Mouse (Mus musculus) stomach, embryonic 15.5 days (tissue): ENCODE measurements around the gene Dck. TPM values are rescaled to one million over a fixed set of nuclear protein-coding genes. Genes with fewer than 3 reads are reported as not detected.

Experiments
- ATAC-seq: fragments of 200-750 bp; cut with Nextera tagmentation; 2 replicates; pipeline ENCODE4 v1.8.0; 2017; ENCODE audit warnings: low read depth, moderate number of reproducible peaks, moderate TSS enrichment; ENCODE audit not compliant: insufficient read depth, low FRiP score
- H3K27ac ChIP-seq: fragments of 300-500 bp; sonication (generic); 2 replicates; pipeline ENCODE4 v1.5.1; 2015; ENCODE audit warnings: mild to moderate bottlenecking, inconsistent platforms
- H3K27me3 ChIP-seq: fragments of 300-500 bp; sonication (generic); replicated peaks from 2 replicates; pipeline ENCODE4 v1.6.1; 2015; ENCODE audit warnings: inconsistent platforms
- H3K36me3 ChIP-seq: fragments of 300-500 bp; sonication (generic); 2 replicates; pipeline ENCODE4 v1.6.1; 2015; ENCODE audit warnings: inconsistent platforms
- H3K4me1 ChIP-seq: fragments of 300-500 bp; sonication (generic); 2 replicates; pipeline ENCODE4 v1.6.1; 2015; ENCODE audit warnings: inconsistent platforms
- H3K4me2 ChIP-seq: fragments of 300-500 bp; sonication (generic); 2 replicates; pipeline ENCODE4 v1.6.1; 2015; ENCODE audit warnings: mild to moderate bottlenecking, inconsistent platforms
- H3K4me3 ChIP-seq: fragments of 300-500 bp; sonication (generic); replicated peaks from 2 replicates; pipeline ENCODE4 v1.5.1; 2015; ENCODE audit warnings: inconsistent platforms
- H3K9ac ChIP-seq: fragments of 300-500 bp; sonication (generic); 2 replicates; pipeline ENCODE4 v1.6.1; 2015; ENCODE audit warnings: inconsistent platforms
- H3K9me3 ChIP-seq: fragments of 300-500 bp; sonication (generic); 2 replicates; pipeline ENCODE4 v1.6.1; 2016; ENCODE audit warnings: inconsistent platforms
- WGBS: fragments of 180-500 bp; shearing (Covaris S2); methylation state at CpG from one replicate; pipeline ENCODE4 v1.1.7; 2015; 5-methylcytosine and 5-hydroxymethylcytosine counted together
- polyA plus RNA-seq: library from polyadenylated mRNA; unstranded; fragments of >200 nt; fragmentation: Nextera tagmentation; extraction: Ambion mirVana; gene quantifications from 2 replicates; pipeline ENCODE4 v1.2.1, GENCODE M21; 2015

Gene Dck
- polyA plus RNA-seq, 1 experiment from 2014 or later: 44.6 TPM

GRCm38 (mm10) chr5:88793676-88794075 lies 28.9 kb downstream of the Dck start:
- no peak overlapping the region for H3K9ac ChIP-seq
- H3K9me3 ChIP-seq: no peaks in the 10 kb centered on the region
- no peaks in the 10 kb centered on the region for H3K4me1 ChIP-seq
- no peak overlapping the region for H3K27ac ChIP-seq
- WGBS: 85% methylated on average over 3 of the region's 3 CpGs
- H3K36me3 ChIP-seq: no peaks in the 10 kb centered on the region
- no peak overlapping the region for H3K4me3 ChIP-seq
- H3K4me2 ChIP-seq: no peak overlapping the region
- H3K27me3 ChIP-seq: no peaks in the 10 kb centered on the region
- no peak for ATAC-seq

GRCm38 (mm10) chr5:88795910-88796584 lies 31.3 kb downstream of the Dck start:
- 42% methylated on average over 9 of the region's 9 CpGs for WGBS

GRCm38 (mm10) chr5:88796588-88796987 lies 31.8 kb downstream of the Dck start:
- Histone ChIP-seq H3K36me3 (no peaks in the 10 kb centered on the region), H3K4me1 (no peaks in the 10 kb centered on the region), H3K4me2 (no peak overlapping the region), H3K9me3 (no peaks in the 10 kb centered on the region), H3K4me3 (no peak overlapping the region), H3K27me3 (no peaks in the 10 kb centered on the region), H3K27ac (no peak overlapping the region), H3K9ac (no peak overlapping the region)
- 49% methylated on average over 11 of the region's 11 CpGs for WGBS
- ATAC-seq: no peak; the same call in 1 of the 2 replicates

More at GRCm38 (mm10) chr5:88795910-88796584, 31.3 kb downstream of the Dck start:
- no peak overlapping the region for H3K9ac ChIP-seq
- H3K4me3 ChIP-seq: no peak overlapping the region
- H3K9me3 ChIP-seq: no peaks in the 10 kb centered on the region
- no peak overlapping the region for H3K27ac ChIP-seq
- no peak for ATAC-seq
- no peaks in the 10 kb centered on the region for H3K36me3 ChIP-seq
- no peak overlapping the region for H3K4me2 ChIP-seq
- H3K27me3 ChIP-seq: no peaks in the 10 kb centered on the region
- no peaks in the 10 kb centered on the region for H3K4me1 ChIP-seq

GRCm38 (mm10) chr5:88797121-88797520 lies 32.3 kb downstream of the Dck start:
- Histone ChIP-seq H3K9ac (no peak overlapping the region), H3K9me3 (no peaks in the 10 kb centered on the region), H3K27ac (no peak overlapping the region), H3K4me1 (no peaks in the 10 kb centered on the region), H3K27me3 (no peaks in the 10 kb centered on the region), H3K4me2 (no peak overlapping the region), H3K36me3 (no peaks in the 10 kb centered on the region), H3K4me3 (no peak overlapping the region)
- WGBS: 58% methylated on average over 6 of the region's 6 CpGs
- ATAC-seq: no peak

GRCm38 (mm10) chr5:88805616-88806015 lies 40.8 kb downstream of the Dck start:
- ATAC-seq: no peak
- Histone ChIP-seq H3K9me3 (no peaks in the 10 kb centered on the region), H3K9ac (no peak overlapping the region), H3K27ac (no peak overlapping the region), H3K4me1 (no peaks in the 10 kb centered on the region), H3K4me2 (no peak overlapping the region), H3K27me3 (no peaks in the 10 kb centered on the region), H3K36me3 (no peaks in the 10 kb centered on the region), H3K4me3 (no peak overlapping the region)
- 73% methylated on average over 4 of the region's 4 CpGs for WGBS

- Histone ChIP-seq H3K27ac (no peak overlapping the region), H3K4me2 (no peak overlapping the region), H3K9me3 (no peaks in the 10 kb centered on the region), H3K4me3 (no peak overlapping the region), H3K27me3 (no peaks in the 10 kb centered on the region), H3K4me1 (no peaks in the 10 kb centered on the region), H3K36me3 (no peaks in the 10 kb centered on the region), H3K9ac (no peak overlapping the region)
- ATAC-seq: no peak
- WGBS: 15% methylated on average over 5 of the region's 5 CpGs
Observed at GRCm38 (mm10) chr5:88806278-88806677, 41.5 kb downstream of the Dck start.

- H3K36me3 ChIP-seq: no peaks in the 10 kb centered on the region
- no peak overlapping the region for H3K4me2 ChIP-seq
- no peak for ATAC-seq
- no peak overlapping the region for H3K9ac ChIP-seq
- H3K27me3 ChIP-seq: no peaks in the 10 kb centered on the region
- 30% methylated on average over 9 of the region's 9 CpGs for WGBS
- H3K27ac ChIP-seq: no peak overlapping the region
- H3K4me3 ChIP-seq: no peak overlapping the region
- H3K9me3 ChIP-seq: no peaks in the 10 kb centered on the region
- H3K4me1 ChIP-seq: no peaks in the 10 kb centered on the region
Observed at GRCm38 (mm10) chr5:88807342-88807741, 42.5 kb downstream of the Dck start.

- Histone ChIP-seq H3K27ac (no peak overlapping the region), H3K4me1 (no peaks in the 10 kb centered on the region), H3K4me2 (no peak overlapping the region), H3K4me3 (no peak overlapping the region), H3K9ac (no peak overlapping the region), H3K27me3 (no peaks in the 10 kb centered on the region), H3K36me3 (no peaks in the 10 kb centered on the region), H3K9me3 (no peaks in the 10 kb centered on the region)
- 80% methylated on average over 2 of the region's 2 CpGs for WGBS
- ATAC-seq: no peak
Observed at GRCm38 (mm10) chr5:88813188-88813587, 48.4 kb downstream of the Dck start.

GRCm38 (mm10) chr5:88814552-88814951 lies 49.8 kb downstream of the Dck start:
- Histone ChIP-seq H3K9me3 (no peaks in the 10 kb centered on the region), H3K4me1 (no peaks in the 10 kb centered on the region), H3K27ac (no peak overlapping the region), H3K27me3 (no peaks in the 10 kb centered on the region), H3K4me3 (no peak overlapping the region), H3K36me3 (no peaks in the 10 kb centered on the region), H3K4me2 (no peak overlapping the region), H3K9ac (no peak overlapping the region)
- ATAC-seq: no peak
- 77% methylated on average over 4 of the region's 4 CpGs for WGBS

- WGBS: 47% methylated on average over 1 of the region's 1 CpGs
- Histone ChIP-seq H3K9ac (no peak overlapping the region), H3K27ac (no peak overlapping the region), H3K4me3 (no peak overlapping the region), H3K27me3 (no peaks in the 10 kb centered on the region), H3K36me3 (no peaks in the 10 kb centered on the region), H3K9me3 (no peaks in the 10 kb centered on the region), H3K4me1 (no peaks in the 10 kb centered on the region), H3K4me2 (no peak overlapping the region)
- no peak for ATAC-seq
Observed at GRCm38 (mm10) chr5:88821542-88821941, 56.7 kb downstream of the Dck start.

GRCm38 (mm10) chr5:88824838-88825237 lies 60.0 kb downstream of the Dck start:
- no peaks in the 10 kb centered on the region for H3K9me3 ChIP-seq
- no peaks in the 10 kb centered on the region for H3K36me3 ChIP-seq
- no peak overlapping the region for H3K4me2 ChIP-seq
- no peak overlapping the region for H3K27ac ChIP-seq
- 74% methylated on average over 10 of the region's 10 CpGs for WGBS
- no peaks in the 10 kb centered on the region for H3K4me1 ChIP-seq
- H3K4me3 ChIP-seq: no peak overlapping the region
- no peak for ATAC-seq
- H3K27me3 ChIP-seq: no peaks in the 10 kb centered on the region
- no peak overlapping the region for H3K9ac ChIP-seq

GRCm38 (mm10) chr5:88829835-88830571 lies 65.2 kb downstream of the Dck start:
- H3K4me3 ChIP-seq: no peak overlapping the region
- 80% methylated on average over 8 of the region's 8 CpGs for WGBS
- no peaks in the 10 kb centered on the region for H3K36me3 ChIP-seq
- ATAC-seq: no peak
- no peaks in the 10 kb centered on the region for H3K9me3 ChIP-seq
- H3K27me3 ChIP-seq: no peaks in the 10 kb centered on the region
- no peak overlapping the region for H3K4me2 ChIP-seq
- no peaks in the 10 kb centered on the region for H3K4me1 ChIP-seq
- H3K27ac ChIP-seq: no peak overlapping the region
- H3K9ac ChIP-seq: no peak overlapping the region
